Mouse (Mus musculus): ENCODE measurements around the gene Prune2.

DNA sequence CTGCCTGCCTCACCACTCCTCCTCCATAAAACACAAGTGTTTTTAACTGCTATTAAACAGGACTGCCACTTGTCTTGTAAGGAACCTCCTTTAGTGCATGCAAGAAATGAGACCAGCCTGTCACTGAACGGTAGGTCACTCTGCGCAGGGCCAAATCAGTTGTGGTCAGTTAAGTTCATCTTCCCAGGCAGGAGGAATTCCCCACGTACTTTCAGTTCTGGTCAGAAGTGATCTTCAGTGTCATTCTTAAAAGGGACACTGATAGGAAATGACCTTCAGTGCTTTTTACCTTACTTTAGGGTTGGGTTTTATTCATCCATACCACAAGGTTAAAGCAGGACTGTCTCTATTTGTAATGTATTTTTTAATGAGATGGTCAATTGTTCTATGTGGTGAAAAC is 262.3 kb downstream of the Prune2 start:
- TF ChIP-seq CTCF (IDR thresholded peaks at IDR 0.05) (no peak), EP300 (IDR thresholded peaks at IDR 0.05) (no peak)
